Mouse (Mus musculus) small intestine, adult 2 months (tissue): ENCODE data around the gene Stx4a. TPM values are rescaled to one million over a fixed set of nuclear protein-coding genes. Genes with fewer than 3 reads are reported as not detected.

Experiments used
- H3K27ac ChIP-seq: fragments of 200-500 bp; 2 replicates; pipeline ENCODE4 v1.5.1; 2012; ENCODE audit warnings: low read depth, low read length, control low read depth, inconsistent platforms; ENCODE audit not compliant: insufficient read depth
- H3K27me3 ChIP-seq: fragments of 200-500 bp; 2 replicates; pipeline ENCODE4 v1.6.1; 2012; ENCODE audit warnings: mild to moderate bottlenecking, moderate library complexity, low read length, inconsistent platforms; ENCODE audit not compliant: control insufficient read depth, insufficient read depth
- H3K36me3 ChIP-seq: fragments of 200-500 bp; 2 replicates; pipeline ENCODE4 v1.6.1; 2012; ENCODE audit warnings: mild to moderate bottlenecking, low read length, control low read depth, inconsistent platforms; ENCODE audit not compliant: control insufficient read depth, insufficient read depth
- H3K4me1 ChIP-seq: fragments of 200-500 bp; 2 replicates; pipeline ENCODE4 v1.6.1; 2012; ENCODE audit warnings: low read length, inconsistent platforms, mixed read lengths; ENCODE audit not compliant: control insufficient read depth, insufficient read depth, insufficient read length
- H3K4me3 ChIP-seq: fragments of 200-500 bp; 2 replicates; pipeline ENCODE4 v1.5.1; 2012; ENCODE audit warnings: low read depth, mild to moderate bottlenecking, control low read depth, inconsistent platforms, low read length, moderate library complexity
- CTCF ChIP-seq: fragments of 200-500 bp; IDR thresholded peaks from 2 replicates; pipeline ENCODE4 v1.5.1; 2012; ENCODE audit warnings: low read depth, mild to moderate bottlenecking, control low read depth, inconsistent platforms, low read length, moderate library complexity, mixed read lengths; ENCODE audit not compliant: insufficient replicate concordance, insufficient read length; ENCODE audit errors: extremely low read depth
- POLR2A ChIP-seq: fragments of 200-500 bp; IDR thresholded peaks from 2 replicates; pipeline ENCODE4 v1.6.1; 2012; ENCODE audit warnings: low read depth, mild to moderate bottlenecking, control low read depth, inconsistent platforms, low read length, moderate library complexity
- WGBS: fragments of 180-500 bp; shearing (Covaris S2); methylation state at CpG from one replicate; pipeline ENCODE4 v1.1.7; 2018; 5-methylcytosine and 5-hydroxymethylcytosine counted together
- polyA plus RNA-seq: library from polyadenylated mRNA; depleted of rRNA; stranded (reverse); fragments of >200 nt; gene quantifications from 2 replicates; pipeline ENCODE4 v1.2.3, GENCODE M21; 2012

Stx4a gene
- polyA plus RNA-seq, 1 experiment: 68.2 TPM

DNA sequence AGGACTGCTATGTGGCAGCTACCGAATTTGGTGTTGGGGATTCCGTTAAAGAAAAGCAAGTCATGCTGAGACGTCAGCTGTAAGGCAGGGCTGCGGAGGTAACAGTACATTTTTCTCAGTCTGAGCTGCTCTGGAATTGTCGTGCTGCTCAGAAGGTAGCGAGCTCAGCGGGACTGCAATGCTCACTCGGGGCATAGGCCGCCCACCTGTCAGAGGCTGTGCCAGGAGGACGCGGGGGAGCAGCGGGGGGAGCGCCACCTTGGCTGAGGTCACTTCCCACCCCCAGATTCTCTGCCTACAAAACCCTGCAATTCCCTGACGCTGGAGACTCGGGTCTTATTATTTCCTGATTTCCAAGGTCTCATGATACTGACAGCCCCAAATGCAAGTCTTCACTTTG, 16.8 kb downstream of the Stx4a start:
- H3K4me1 ChIP-seq: peaks cover 9% of the 10 kb centered on the region
- WGBS: 4% methylated on average over 15 of the region's 15 CpGs
- TF ChIP-seq CTCF (no peak), POLR2A (no peak)
- peak overlapping the region; percentile 90 for H3K4me3 ChIP-seq
- peak overlapping the region; percentile 88 for H3K27ac ChIP-seq
- H3K36me3 ChIP-seq: peaks cover 18% of the 10 kb centered on the region
- no peaks in the 10 kb centered on the region for H3K27me3 ChIP-seq

DNA sequence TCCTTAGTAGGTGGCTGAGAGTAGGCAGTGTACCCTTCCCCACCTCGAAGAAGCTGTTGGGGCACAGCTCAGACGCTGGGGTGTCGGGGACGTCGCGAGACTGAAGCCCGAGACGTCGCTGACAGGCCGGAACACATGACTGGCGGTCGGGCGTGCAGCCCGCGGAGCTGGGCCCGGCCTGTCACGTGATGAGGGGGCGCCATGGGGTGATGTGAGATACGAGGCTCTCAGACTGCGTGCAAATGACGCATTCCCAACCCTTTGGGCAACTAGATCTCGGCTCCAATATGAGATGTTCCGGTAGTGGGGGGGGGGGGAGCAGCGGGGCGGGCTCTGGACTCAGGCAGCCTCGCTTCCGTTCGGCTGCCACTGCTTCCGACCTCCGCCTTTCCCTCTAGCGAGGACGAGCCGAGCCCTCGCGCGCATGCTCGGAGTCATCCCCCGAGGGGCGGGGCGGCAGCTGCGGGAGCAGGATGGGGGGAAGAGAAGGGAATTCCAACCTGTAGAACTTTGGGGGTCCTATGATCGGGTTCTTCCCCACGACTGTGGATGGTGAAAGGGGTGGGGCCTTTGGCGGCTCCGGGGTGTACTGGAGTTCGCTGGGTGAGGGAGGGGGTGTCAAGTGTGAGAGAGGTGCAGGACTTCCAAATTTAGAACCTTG, 17.4 kb downstream of the Stx4a start:
- Histone ChIP-seq H3K27me3 (no peaks in the 10 kb centered on the region), H3K36me3 (peaks cover 24% of the 10 kb centered on the region), H3K4me1 (peaks cover 9% of the 10 kb centered on the region), H3K27ac (peak overlapping the region; percentile 99), H3K4me3 (peak overlapping the region; percentile 90)
- peak; percentile 47; the same call in 1 of the 2 replicates for TF ChIP-seq POLR2A
- no peak for TF ChIP-seq CTCF
- WGBS: 1% methylated on average over 46 of the region's 46 CpGs

DNA sequence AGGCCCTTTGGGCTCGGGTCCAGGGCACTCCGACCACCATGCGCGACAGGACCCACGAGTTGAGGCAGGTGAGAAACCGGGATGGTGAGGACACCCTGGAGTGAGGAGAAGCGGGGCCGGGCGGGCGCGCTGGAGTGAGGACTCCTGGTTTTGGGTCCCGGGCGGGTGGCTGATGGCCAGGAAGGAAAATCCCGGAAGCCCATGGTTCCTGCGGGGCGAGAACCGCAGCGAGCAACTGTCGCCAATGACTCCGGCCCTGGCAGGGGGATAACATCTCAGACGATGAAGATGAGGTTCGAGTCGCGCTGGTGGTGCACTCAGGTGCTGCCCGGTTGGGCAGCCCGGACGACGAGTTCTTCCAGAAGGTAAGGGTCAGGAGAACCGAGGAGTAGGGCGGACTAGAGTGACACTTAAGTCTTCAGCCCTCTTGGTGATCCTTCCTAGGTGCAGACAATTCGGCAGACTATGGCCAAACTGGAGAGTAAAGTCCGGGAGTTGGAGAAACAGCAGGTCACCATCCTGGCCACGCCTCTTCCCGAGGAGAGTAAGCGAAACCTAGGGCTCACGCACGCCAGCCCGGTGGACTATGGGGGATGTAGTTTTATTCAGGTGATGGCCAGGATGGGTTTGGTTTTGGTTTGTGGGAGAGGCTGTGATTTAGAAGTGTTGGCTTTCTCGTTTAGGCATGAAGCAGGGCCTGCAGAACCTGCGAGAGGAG, 18.1 kb downstream of the Stx4a start:
- peak overlapping the region; percentile 90 for H3K4me3 ChIP-seq
- WGBS: under 1% methylated on average over 40 of the region's 40 CpGs
- peaks cover 9% of the 10 kb centered on the region for H3K4me1 ChIP-seq
- no peaks in the 10 kb centered on the region for H3K27me3 ChIP-seq
- H3K27ac ChIP-seq: peak overlapping the region; percentile 99
- H3K36me3 ChIP-seq: peaks cover 29% of the 10 kb centered on the region
- TF ChIP-seq POLR2A (peak; percentile 91), CTCF (no peak)

DNA sequence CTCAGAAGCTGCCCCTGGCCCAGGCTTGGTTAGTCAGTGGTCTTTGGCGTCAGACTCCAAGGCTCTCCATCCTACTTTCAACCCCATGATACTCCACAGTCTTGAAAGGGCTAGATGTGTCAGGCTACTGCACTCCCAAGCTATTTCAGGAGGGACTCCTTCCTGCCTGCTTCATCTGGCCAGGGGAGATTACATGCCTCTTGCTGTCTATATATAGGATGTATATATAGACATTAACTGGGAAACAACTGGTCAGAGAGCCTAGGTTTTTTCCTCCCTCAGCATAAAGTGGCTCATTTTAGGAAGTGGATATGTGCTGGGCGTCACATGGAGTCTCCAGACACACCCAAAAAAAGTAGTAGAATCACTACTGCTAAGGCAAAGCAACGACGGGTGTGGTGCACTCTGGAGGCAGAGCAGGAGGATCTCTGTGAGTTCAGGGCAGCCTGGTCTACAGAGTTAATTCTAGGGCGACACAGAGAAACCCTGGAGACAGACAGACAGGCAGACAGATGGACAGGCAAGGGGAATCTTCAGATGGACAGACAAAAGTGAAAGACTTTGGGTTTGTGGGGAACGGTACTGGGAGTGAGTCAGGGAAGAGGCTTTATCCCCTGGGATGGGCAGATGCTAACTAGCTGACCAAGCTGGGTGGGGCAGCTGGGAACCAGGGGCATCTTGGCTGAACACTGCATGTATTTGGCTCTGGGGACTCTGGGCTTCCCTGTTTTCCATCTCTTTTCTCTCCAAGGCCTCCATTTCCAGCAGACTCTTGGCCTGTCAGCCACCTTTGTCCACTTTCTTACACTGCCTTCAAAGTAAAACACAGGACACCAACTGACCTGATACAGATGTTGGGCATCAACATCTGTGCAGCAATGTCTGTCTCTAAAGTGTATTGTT, 26.1 kb downstream of the Stx4a start:
- WGBS: 58% methylated on average over 6 of the region's 6 CpGs
- TF ChIP-seq POLR2A (no peak), CTCF (no peak)
- Histone ChIP-seq H3K27ac (no peak overlapping the region), H3K27me3 (no peaks in the 10 kb centered on the region), H3K4me3 (no peak overlapping the region), H3K4me1 (no peaks in the 10 kb centered on the region), H3K36me3 (peaks cover 28% of the 10 kb centered on the region)

DNA sequence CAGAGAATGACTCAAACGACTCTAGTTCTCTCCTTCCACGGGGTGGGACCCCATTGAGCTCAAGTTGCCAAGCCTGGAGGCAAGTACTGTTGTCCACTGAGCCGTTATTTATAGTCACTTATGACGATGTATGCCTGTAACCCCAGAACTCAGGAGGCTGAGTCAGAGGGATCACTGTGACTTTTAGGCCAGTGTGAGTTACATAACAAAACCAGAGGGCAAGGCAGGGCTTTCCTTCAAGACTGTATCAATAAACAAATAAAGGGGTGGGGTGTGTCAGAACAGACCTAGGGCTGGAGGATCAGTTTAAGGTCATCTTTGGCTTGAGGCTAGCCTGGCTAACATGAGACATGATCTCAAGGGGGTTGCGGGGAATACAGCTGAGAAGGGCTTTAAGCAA, 26.8 kb downstream of the Stx4a start:
- Histone ChIP-seq H3K4me3 (no peak overlapping the region), H3K4me1 (no peaks in the 10 kb centered on the region), H3K27ac (no peak overlapping the region), H3K27me3 (no peaks in the 10 kb centered on the region), H3K36me3 (peaks cover 23% of the 10 kb centered on the region)
- TF ChIP-seq POLR2A (no peak), CTCF (no peak)
- 42% methylated on average over 5 of the region's 5 CpGs for WGBS

DNA sequence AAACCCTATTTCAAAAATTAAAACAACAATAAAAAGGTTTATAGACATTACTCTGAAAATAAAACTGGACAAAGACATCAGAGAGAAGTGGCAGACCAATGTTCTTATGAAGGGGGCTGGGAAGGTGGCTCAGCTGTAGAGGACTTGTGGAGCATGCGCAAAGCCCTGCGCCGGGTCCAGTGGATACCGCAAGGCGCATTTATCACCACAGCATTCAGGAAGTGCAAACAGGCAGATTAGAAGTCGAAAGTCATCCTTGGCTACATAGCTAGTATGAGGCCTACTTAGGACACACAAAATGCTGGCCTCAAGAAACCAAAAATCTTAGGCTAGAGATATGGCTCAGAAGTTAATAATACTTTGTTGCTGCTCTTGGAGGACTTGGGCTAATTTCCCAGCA, 34.2 kb downstream of the Stx4a start:
- no peak overlapping the region for H3K27ac ChIP-seq
- H3K27me3 ChIP-seq: no peaks in the 10 kb centered on the region
- no peaks in the 10 kb centered on the region for H3K4me1 ChIP-seq
- H3K4me3 ChIP-seq: no peak overlapping the region
- 82% methylated on average over 6 of the region's 6 CpGs for WGBS
- no peak for TF ChIP-seq CTCF
- no peak for TF ChIP-seq POLR2A
- no peaks in the 10 kb centered on the region for H3K36me3 ChIP-seq

DNA sequence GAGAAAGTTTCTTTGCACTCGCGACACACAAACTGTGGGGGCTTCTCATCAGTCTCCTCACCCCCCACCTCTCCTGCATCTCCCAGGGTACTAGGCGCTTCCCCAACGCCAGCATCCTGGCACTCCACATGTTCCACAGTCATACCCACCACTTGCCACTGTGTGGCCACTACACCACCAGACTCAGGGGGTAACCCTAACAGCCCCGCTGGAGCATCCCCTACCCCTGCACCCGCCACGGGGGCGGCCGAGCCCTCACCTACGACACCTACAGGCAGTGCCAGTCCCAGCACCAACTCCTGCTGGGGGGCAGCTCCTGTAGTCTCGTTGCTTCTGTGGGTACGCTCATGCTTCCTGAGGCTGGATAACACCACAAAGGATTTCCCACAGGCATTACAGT, 42.3 kb downstream of the Stx4a start:
- H3K36me3 ChIP-seq: peaks cover 27% of the 10 kb centered on the region
- TF ChIP-seq CTCF: no peak
- TF ChIP-seq POLR2A: no peak
- no peak overlapping the region for H3K27ac ChIP-seq
- no peaks in the 10 kb centered on the region for H3K4me1 ChIP-seq
- no peak overlapping the region for H3K4me3 ChIP-seq
- no peaks in the 10 kb centered on the region for H3K27me3 ChIP-seq
- 95% methylated on average over 12 of the region's 12 CpGs for WGBS
